Mouse (Mus musculus) testis, adult 2 months (tissue): ENCODE results near the gene Mnt.

Source experiments
- CTCF ChIP-seq: fragments of 200-500 bp; IDR thresholded peaks from 2 replicates; pipeline ENCODE4 v1.5.1; 2012; ENCODE audit warnings: low read depth, mild to moderate bottlenecking, inconsistent platforms, low read length, moderate library complexity; ENCODE audit not compliant: control insufficient read depth, insufficient read depth, insufficient replicate concordance
- POLR2A ChIP-seq: fragments of 200-500 bp; IDR thresholded peaks from 2 replicates; pipeline ENCODE4 v1.6.1; 2012; ENCODE audit warnings: low read depth, mild to moderate bottlenecking, inconsistent platforms, low read length, moderate library complexity; ENCODE audit not compliant: control insufficient read depth

DNA sequence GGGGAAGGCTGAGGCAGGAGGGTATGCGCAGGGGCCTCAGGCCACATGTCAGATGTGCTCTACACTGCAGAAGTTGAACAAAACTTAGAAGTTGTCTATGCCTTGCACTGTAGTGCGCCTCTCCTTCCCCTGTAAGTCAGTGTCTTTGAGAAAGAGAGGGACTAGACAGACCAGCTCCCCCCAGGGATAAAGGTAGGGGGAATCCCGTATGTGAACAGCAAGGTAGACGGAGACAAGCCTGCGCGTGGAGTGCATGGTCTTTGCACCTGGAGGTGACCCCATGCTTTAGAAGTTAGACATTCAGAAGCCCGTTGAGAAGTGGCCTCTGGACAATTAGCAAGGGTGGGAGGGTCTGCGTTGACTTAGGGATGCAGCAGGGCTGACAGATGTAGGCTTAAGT, 10.0 kb downstream of the Mnt start:
- no peak for TF ChIP-seq CTCF
- no peak for TF ChIP-seq POLR2A
